Mouse (Mus musculus): ENCODE measurements around the gene Snd1.

- TF ChIP-seq CTCF (IDR thresholded peaks at IDR 0.05; ENCODE audit: low read depth) (no peak), EP300 (IDR thresholded peaks at IDR 0.05; ENCODE audit: low read depth) (no peak)
These were observed 206.8 kb downstream of the Snd1 start for GRCm38 (mm10) chr6:28681521-28682457.

Data from liver, embryonic 14.5 days (tissue).